Mouse (Mus musculus) myocyte (in vitro differentiated cells): ENCODE data around the gene Tmem214. TPM values are rescaled to one million over a fixed set of nuclear protein-coding genes. Genes with fewer than 3 reads are reported as not detected.

Experiments
- H3K27me3 ChIP-seq: one replicate; pipeline ENCODE4 v1.6.1; 2011; ENCODE audit not compliant: control insufficient read depth, insufficient read depth, insufficient read length
- H3K36me3 ChIP-seq: one replicate; pipeline ENCODE4 v1.6.1; 2011; ENCODE audit not compliant: control insufficient read depth, insufficient read depth
- H3K4me2 ChIP-seq: one replicate; pipeline ENCODE4 v1.6.1; 2011; ENCODE audit warnings: low read depth, control low read depth
- H3K4me3 ChIP-seq: one replicate; pipeline ENCODE4 v1.5.1; 2011; ENCODE audit warnings: mild to moderate bottlenecking, control low read depth, moderate library complexity
- H3K79me2 ChIP-seq: one replicate; pipeline ENCODE4 v1.6.1; 2011; ENCODE audit not compliant: control insufficient read depth, insufficient read depth
- H3ac ChIP-seq: one replicate; pipeline ENCODE4 v1.6.1; 2011; ENCODE audit not compliant: control insufficient read depth, insufficient read length
- CEBPB ChIP-seq: IDR thresholded peaks from 2 replicates; pipeline ENCODE4 v1.6.1; 2011; ENCODE audit warnings: mild to moderate bottlenecking, moderate library complexity; ENCODE audit not compliant: poor library complexity, insufficient read depth, severe bottlenecking
- E2F4 ChIP-seq: IDR thresholded peaks from one replicate; pipeline ENCODE4 v1.6.1; 2011; ENCODE audit warnings: mild to moderate bottlenecking, control low read depth, moderate library complexity; ENCODE audit not compliant: insufficient read depth
- MAX ChIP-seq: IDR thresholded peaks from one replicate; pipeline ENCODE4 v1.6.1; 2011; ENCODE audit warnings: low read depth, mild to moderate bottlenecking, control low read depth
- MYOD1 ChIP-seq, 3 experiments: IDR thresholded peaks; one replicate each; pipeline ENCODE4 v1.6.1; 2011; ENCODE audit warnings: control low read depth in 2 of 3, low read depth in 2 of 3, mild to moderate bottlenecking in 2 of 3, moderate library complexity in 1 of 3; ENCODE audit not compliant: insufficient read length in 2 of 3, control insufficient read depth in 1 of 3
- MYOG ChIP-seq, 3 experiments: IDR thresholded peaks; one replicate each; pipeline ENCODE4 v1.6.1; 2011; ENCODE audit warnings: control low read depth in 2 of 3, low read depth in 2 of 3, mild to moderate bottlenecking in 2 of 3; ENCODE audit not compliant: insufficient read length in 2 of 3, control insufficient read depth in 1 of 3, insufficient read depth in 1 of 3
- POLR2A ChIP-seq: IDR thresholded peaks from one replicate; pipeline ENCODE4 v1.6.1; 2011; ENCODE audit warnings: low read depth, mild to moderate bottlenecking, control low read depth, moderate library complexity; ENCODE audit not compliant: insufficient read length
- POLR2AphosphoS2 ChIP-seq: IDR thresholded peaks from one replicate; pipeline ENCODE4 v1.6.1; 2011; ENCODE audit warnings: low read depth, control low read depth; ENCODE audit not compliant: insufficient read length
- REST ChIP-seq: IDR thresholded peaks from one replicate; pipeline ENCODE4 v1.6.1; 2011; ENCODE audit warnings: mild to moderate bottlenecking, control low read depth, moderate library complexity; ENCODE audit not compliant: insufficient read depth, insufficient read length
- SRF ChIP-seq: IDR thresholded peaks from one replicate; pipeline ENCODE4 v1.6.1; 2011; ENCODE audit warnings: low read depth; ENCODE audit not compliant: control insufficient read depth, insufficient read length
- TCF12 ChIP-seq: IDR thresholded peaks from one replicate; pipeline ENCODE4 v1.6.1; 2011; ENCODE audit warnings: mild to moderate bottlenecking, control low read depth; ENCODE audit not compliant: poor library complexity, insufficient read depth, severe bottlenecking
- TCF3 ChIP-seq: IDR thresholded peaks from one replicate; pipeline ENCODE4 v1.6.1; 2011; ENCODE audit warnings: low read depth, control low read depth; ENCODE audit not compliant: insufficient read length
- USF1 ChIP-seq: IDR thresholded peaks from one replicate; pipeline ENCODE4 v1.6.1; 2011; ENCODE audit warnings: low read depth, mild to moderate bottlenecking, control low read depth, moderate library complexity
- polyA plus RNA-seq: library from polyadenylated mRNA; unstranded; fragments of >200 nt; fragmentation: generic; extraction: Trizol; gene quantifications from one replicate; pipeline ENCODE4 v1.2.1, GENCODE M21; 2012; ENCODE audit warnings: missing spikeins

The Tmem214 gene
- polyA plus RNA-seq, 1 experiment: 52.8 TPM

DNA sequence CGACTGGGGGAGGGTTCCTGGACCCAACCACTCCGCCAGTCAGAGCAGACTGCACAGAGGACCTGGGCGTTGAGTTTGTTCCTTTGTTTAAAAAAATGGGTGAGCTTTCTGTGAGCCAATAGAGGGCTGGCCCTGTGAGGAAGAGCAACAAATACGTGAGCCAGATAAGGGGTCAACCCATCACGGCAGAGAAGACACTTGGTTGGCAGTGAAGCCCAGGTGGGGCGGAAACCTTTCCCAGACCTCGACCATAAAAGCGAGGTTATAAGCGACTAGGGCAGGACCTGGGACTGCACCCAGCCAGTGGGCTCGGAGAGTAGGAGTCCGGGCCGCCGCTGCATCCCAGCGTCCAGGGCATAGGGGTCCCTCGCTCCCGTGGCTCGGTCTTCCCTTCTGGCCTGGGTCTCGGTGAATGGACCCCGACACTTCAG is 19.5 kb downstream of the Tmem214 start:
- TF ChIP-seq POLR2A: peak; percentile 68
- no peak for TF ChIP-seq REST
- TF ChIP-seq CEBPB: no peak
- TF ChIP-seq POLR2AphosphoS2: peak; percentile 11
- TF ChIP-seq MYOD1 (IDR thresholded peaks at IDR 0.05; ENCODE audit: control insufficient read depth in 1 of 3, insufficient read length in 2 of 3, low read depth in 2 of 3): no peak
- no peaks in the 10 kb centered on the region for H3K79me2 ChIP-seq
- peak overlapping the region; percentile 100 for H3K4me2 ChIP-seq
- peak overlapping the region; percentile 12 for H3ac ChIP-seq
- H3K36me3 ChIP-seq: no peaks in the 10 kb centered on the region
- H3K27me3 ChIP-seq: no peaks in the 10 kb centered on the region
- H3K4me3 ChIP-seq: peak overlapping the region; percentile 71

GRCm38 (mm10) chr5:30887858-30888336 is 20.1 kb downstream of the Tmem214 start:
- Histone ChIP-seq H3K4me2 (peak overlapping the region; percentile 100), H3K36me3 (peaks cover 4% of the 10 kb centered on the region), H3K4me3 (peak overlapping the region; percentile 71), H3K79me2 (no peaks in the 10 kb centered on the region), H3K27me3 (no peaks in the 10 kb centered on the region), H3ac (peak overlapping the region; percentile 12)
- TF ChIP-seq USF1: no peak
- peak; percentile 52; the same call in 1 of the 2 replicates for TF ChIP-seq CEBPB
- TF ChIP-seq E2F4: peak; percentile 25
- TF ChIP-seq POLR2AphosphoS2: no peak
- no peak for TF ChIP-seq SRF

- H3K36me3 ChIP-seq: peaks cover 7% of the 10 kb centered on the region
- peak within 1 kb of the TSS; percentile 100 for H3K4me2 ChIP-seq
- H3K4me3 ChIP-seq: peak within 1 kb of the TSS; percentile 71
- peak within 1 kb of the TSS; percentile 71 for H3ac ChIP-seq
- TF ChIP-seq TCF12 (no peak), MAX (peak; percentile 41), E2F4 (peak; percentile 49), TCF3 (no peak), MYOD1 (IDR thresholded peaks at IDR 0.05; ENCODE audit: control insufficient read depth in 1 of 3, insufficient read length in 2 of 3, low read depth in 2 of 3) (no peak), CEBPB (no peak), POLR2AphosphoS2 (peak; percentile 30), USF1 (no peak), SRF (no peak), REST (no peak), MYOG (IDR thresholded peaks at IDR 0.05; ENCODE audit: control insufficient read depth in 1 of 3, insufficient read depth in 1 of 3, insufficient read length in 2 of 3, low read depth in 2 of 3) (no peak), POLR2A (no peak)
- H3K79me2 ChIP-seq: no peaks in the 10 kb centered on the region
- no peaks in the 10 kb centered on the region for H3K27me3 ChIP-seq
These were observed 20.7 kb downstream of the Tmem214 start, which contains the start of gene Agbl5 for GRCm38 (mm10) chr5:30888337-30889087. Gene Agbl5, plus strand, starts transcription at chr5:30888694.

DNA sequence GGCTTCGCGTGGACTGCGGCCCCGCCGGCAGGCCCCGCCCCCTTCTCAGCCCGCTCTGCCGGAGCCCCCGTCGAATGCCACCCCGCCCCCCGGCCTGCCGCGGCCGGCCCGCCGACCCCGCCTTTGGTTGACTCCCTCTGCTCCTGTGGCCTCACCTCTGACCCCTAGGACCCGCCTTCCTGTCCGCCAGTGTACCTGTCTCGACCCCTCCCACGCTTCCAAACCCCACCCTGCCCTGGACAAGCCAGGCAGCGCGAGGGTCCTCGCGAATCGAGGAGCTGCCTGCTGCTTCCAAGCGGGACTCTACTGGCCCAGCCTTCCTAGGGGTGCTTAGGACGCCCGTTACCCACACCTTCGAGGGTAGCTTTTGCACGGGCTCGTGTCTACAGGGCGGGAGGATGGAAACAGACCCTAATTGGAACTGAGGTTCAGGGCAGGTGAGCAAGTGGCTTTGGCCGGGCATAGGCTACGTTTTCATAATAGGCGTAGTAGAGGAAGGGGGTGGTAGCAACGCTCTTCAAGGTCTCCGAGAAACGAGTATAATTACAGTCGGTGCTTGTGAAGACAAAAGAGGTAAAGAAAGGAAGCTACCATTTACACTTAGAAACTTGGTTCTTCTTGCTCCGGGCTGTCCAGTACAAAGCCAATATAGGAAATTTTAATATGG is 21.4 kb downstream of the Tmem214 start:
- H3ac ChIP-seq: peak overlapping the region; percentile 71
- H3K4me3 ChIP-seq: peak overlapping the region; percentile 71
- H3K27me3 ChIP-seq: no peaks in the 10 kb centered on the region
- peaks cover 7% of the 10 kb centered on the region for H3K36me3 ChIP-seq
- no peaks in the 10 kb centered on the region for H3K79me2 ChIP-seq
- peak; percentile 37 for TF ChIP-seq POLR2AphosphoS2
- TF ChIP-seq MAX: no peak
- peak overlapping the region; percentile 81 for H3K4me2 ChIP-seq

GRCm38 (mm10) chr5:30890375-30890774 is 22.6 kb downstream of the Tmem214 start:
- H3K79me2 ChIP-seq: no peaks in the 10 kb centered on the region
- H3K4me3 ChIP-seq: no peak overlapping the region
- peaks cover 7% of the 10 kb centered on the region for H3K36me3 ChIP-seq
- no peak overlapping the region for H3K4me2 ChIP-seq
- H3K27me3 ChIP-seq: no peaks in the 10 kb centered on the region
- no peak overlapping the region for H3ac ChIP-seq
- TF ChIP-seq POLR2A: no peak
- no peak for TF ChIP-seq MYOD1 (IDR thresholded peaks at IDR 0.05; ENCODE audit: control insufficient read depth in 1 of 3, insufficient read length in 2 of 3, low read depth in 2 of 3)
- TF ChIP-seq TCF12: no peak
- no peak for TF ChIP-seq MYOG (IDR thresholded peaks at IDR 0.05; ENCODE audit: control insufficient read depth in 1 of 3, insufficient read depth in 1 of 3, insufficient read length in 2 of 3, low read depth in 2 of 3)
- no peak for TF ChIP-seq USF1
- no peak for TF ChIP-seq CEBPB
- no peak for TF ChIP-seq REST
- TF ChIP-seq SRF: no peak
- no peak for TF ChIP-seq MAX
- TF ChIP-seq POLR2AphosphoS2: no peak
- no peak for TF ChIP-seq E2F4
- no peak for TF ChIP-seq TCF3
